Mouse (Mus musculus): ENCODE results near the gene Trat1.

GRCm38 (mm10) chr16:48806521-48806920 is 34.7 kb upstream of the Trat1 start:
- no peak for TF ChIP-seq POLR2A (IDR thresholded peaks at IDR 0.05; ENCODE audit: borderline replicate concordance, insufficient read depth, low read length)
- TF ChIP-seq CTCF (IDR thresholded peaks at IDR 0.05; ENCODE audit: borderline replicate concordance, insufficient read depth, low read depth, low read length), result no peak

Data from cerebellum, adult 2 months (tissue).